Mouse (Mus musculus): ENCODE results near the gene Tacr2.

- TF ChIP-seq POLR2A (IDR thresholded peaks at IDR 0.05; ENCODE audit: control insufficient read depth in 1 of 2, insufficient read depth in 1 of 2, low read depth in 1 of 2, low read length in 2 of 2, poor library complexity in 1 of 2) (no peak), CTCF (IDR thresholded peaks at IDR 0.05 in 2 of 3, conservative IDR thresholded peaks at IDR 0.05 in 1 of 3; ENCODE audit: control insufficient read depth in 1 of 3, insufficient read depth in 1 of 3, low read depth in 2 of 3, low read length in 3 of 3, poor library complexity in 1 of 3, severe bottlenecking in 1 of 3) (no peak), TBP (IDR thresholded peaks at IDR 0.05; ENCODE audit: low read depth, low read length) (no peak)
Measured at GRCm38 (mm10) chr10:62247156-62247555, 5.1 kb upstream of the Tacr2 start.

All from MEL (cell line).